Mouse (Mus musculus) heart, embryonic 14.5 days (tissue): ENCODE results near the gene Arhgef1. TPM values are rescaled to one million over a fixed set of nuclear protein-coding genes. Genes with fewer than 3 reads are reported as not detected.
"Not testable (repeated sequence)": the region's sequence is repeated elsewhere in the genome, so short reads cannot be mapped to it uniquely, and the experiment has no call there.

Experiments used
- ATAC-seq: fragments of 200-750 bp; cut with Nextera tagmentation; 2 replicates; pipeline ENCODE4 v1.8.0; 2017; ENCODE audit warnings: low read depth, moderate TSS enrichment; ENCODE audit not compliant: insufficient number of reproducible peaks, insufficient read depth, low FRiP score
- H3K27ac ChIP-seq, 2 experiments: fragments of 200-500 bp in 1 of 2; fragments of 300-500 bp in 1 of 2; sonication (generic) in 1 of 2; replicated peaks in 1 of 2; 2 replicates each; pipeline ENCODE4 v1.5.1; 2012 to 2014; ENCODE audit warnings: low read depth in 2 of 2, low read length in 2 of 2, control low read depth in 1 of 2, mild to moderate bottlenecking in 1 of 2, mixed read lengths in 1 of 2; ENCODE audit not compliant: control insufficient read depth in 1 of 2, insufficient read depth in 1 of 2
- H3K27me3 ChIP-seq: fragments of 300-500 bp; sonication (generic); 2 replicates; pipeline ENCODE4 v1.6.1; 2014; ENCODE audit warnings: mild to moderate bottlenecking, low read length, control low read depth; ENCODE audit not compliant: control insufficient read depth, insufficient read depth
- H3K36me3 ChIP-seq: fragments of 300-500 bp; sonication (generic); 2 replicates; pipeline ENCODE4 v1.6.1; 2014; ENCODE audit warnings: mild to moderate bottlenecking, control low read depth, low read length, mixed read lengths; ENCODE audit not compliant: control insufficient read depth, insufficient read depth
- H3K4me1 ChIP-seq, 2 experiments: fragments of 200-500 bp in 1 of 2; fragments of 300-500 bp in 1 of 2; sonication (generic) in 1 of 2; 2 replicates each; pipeline ENCODE4 v1.6.1; 2012 to 2014; ENCODE audit warnings: low read length in 2 of 2, control low read depth in 1 of 2, mixed read lengths in 1 of 2; ENCODE audit not compliant: control insufficient read depth in 2 of 2, insufficient read depth in 2 of 2
- H3K4me2 ChIP-seq: fragments of 300-500 bp; sonication (generic); 2 replicates; pipeline ENCODE4 v1.6.1; 2014; ENCODE audit warnings: mild to moderate bottlenecking, low read length
- H3K4me3 ChIP-seq, 2 experiments: fragments of 200-500 bp in 1 of 2; fragments of 300-500 bp in 1 of 2; sonication (generic) in 1 of 2; 2 replicates each; pipeline ENCODE4 v1.5.1; 2012 to 2014; ENCODE audit warnings: low read length in 2 of 2, mild to moderate bottlenecking in 2 of 2, control low read depth in 1 of 2, low read depth in 1 of 2, moderate library complexity in 1 of 2; ENCODE audit not compliant: control insufficient read depth in 1 of 2, insufficient read depth in 1 of 2
- H3K9ac ChIP-seq: fragments of 300-500 bp; sonication (generic); 2 replicates; pipeline ENCODE4 v1.6.1; 2014; ENCODE audit warnings: mild to moderate bottlenecking, low read length
- H3K9me3 ChIP-seq: fragments of 300-500 bp; sonication (generic); 2 replicates; pipeline ENCODE4 v1.6.1; 2016; ENCODE audit warnings: low read length, control low read depth; ENCODE audit not compliant: control insufficient read depth
- WGBS: fragments of 180-500 bp; shearing (Covaris S2); extraction: QIAGEN DNeasy Blood & Tissue Kit; methylation state at CpG from one replicate; pipeline ENCODE4 v1.1.7; 2014; 5-methylcytosine and 5-hydroxymethylcytosine counted together
- polyA plus RNA-seq: library from polyadenylated mRNA; unstranded; fragments of >200 nt; fragmentation: Nextera tagmentation; extraction: Ambion mirVana; gene quantifications from 2 replicates; pipeline ENCODE4 v1.2.1, GENCODE M21; 2014

Gene Arhgef1
- polyA plus RNA-seq, 1 experiment from 2014 or later: 63.3 TPM

- H3K36me3 ChIP-seq: peaks cover 48% of the 10 kb centered on the region
- no peak overlapping the region for H3K9ac ChIP-seq
- no peak overlapping the region for H3K4me2 ChIP-seq
- H3K9me3 ChIP-seq: no peaks in the 10 kb centered on the region
- no peak overlapping the region for H3K4me3 ChIP-seq
- H3K4me1 ChIP-seq: peaks cover 0 to 13% of the 10 kb centered on the region in 2 experiments; a peak in 3 of 4 replicates
- no peak overlapping the region for H3K27ac ChIP-seq
- 74% methylated on average over 3 of the region's 3 CpGs for WGBS
- no peaks in the 10 kb centered on the region for H3K27me3 ChIP-seq
- ATAC-seq: no peak
Measured at GRCm38 (mm10) chr7:24891241-24892124, 11.2 kb upstream of the Arhgef1 start.

- 74% methylated on average over 2 of the region's 2 CpGs for WGBS
- no peak for ATAC-seq
- Histone ChIP-seq H3K36me3 (peaks cover 41% of the 10 kb centered on the region), H3K4me1 (peaks cover 0 to 7% of the 10 kb centered on the region in 2 experiments; a peak in 2 of 4 replicates), H3K4me2 (no peak overlapping the region), H3K27ac (no peak overlapping the region), H3K27me3 (no peaks in the 10 kb centered on the region), H3K9ac (no peak overlapping the region), H3K9me3 (no peaks in the 10 kb centered on the region), H3K4me3 (no peak overlapping the region)
Measured at GRCm38 (mm10) chr7:24892125-24892583, 10.6 kb upstream of the Arhgef1 start.

GRCm38 (mm10) chr7:24895749-24896148, 7.0 kb upstream of the Arhgef1 start:
- not testable (repeated sequence) for H3K9me3 ChIP-seq, H3K9ac ChIP-seq, ATAC-seq, H3K4me3 ChIP-seq, H3K27me3 ChIP-seq, H3K4me1 ChIP-seq, H3K36me3 ChIP-seq, H3K27ac ChIP-seq, H3K4me2 ChIP-seq
- 78% methylated on average over 2 of the region's 2 CpGs for WGBS

- H3K27me3 ChIP-seq: no peaks in the 10 kb centered on the region
- H3K9me3 ChIP-seq: no peaks in the 10 kb centered on the region
- H3K36me3 ChIP-seq: peaks cover under 1% of the 10 kb centered on the region; the same call in 1 of the 2 replicates
- ATAC-seq: no peak
- H3K9ac ChIP-seq: no peak overlapping the region
- no peak overlapping the region for H3K4me2 ChIP-seq
- no peak overlapping the region for H3K27ac ChIP-seq
- H3K4me1 ChIP-seq: no peaks in the 10 kb centered on the region
- no peak overlapping the region for H3K4me3 ChIP-seq
- WGBS: 82% methylated on average over 8 of the region's 8 CpGs
Measured at GRCm38 (mm10) chr7:24896269-24896668, 6.4 kb upstream of the Arhgef1 start.

GRCm38 (mm10) chr7:24897224-24897623, 5.5 kb upstream of the Arhgef1 start, which contains the start of gene Cd79a:
Cd79a (plus strand) TSS chr7:24897381.
- no peak within 1 kb of the TSS for H3K4me2 ChIP-seq
- no peak within 1 kb of the TSS for H3K4me3 ChIP-seq
- peaks cover 3 to 5% of the 10 kb centered on the region in 2 experiments; a peak in 3 of 4 replicates for H3K4me1 ChIP-seq
- H3K36me3 ChIP-seq: no peaks in the 10 kb centered on the region
- H3K9me3 ChIP-seq: no peaks in the 10 kb centered on the region
- no peak within 1 kb of the TSS; the same call in 1 of the 2 replicates for H3K9ac ChIP-seq
- ATAC-seq: no peak
- H3K27ac ChIP-seq: no peak within 1 kb of the TSS
- WGBS: 61% methylated on average over 12 of the region's 12 CpGs
- no peaks in the 10 kb centered on the region for H3K27me3 ChIP-seq

- Histone ChIP-seq H3K27ac (no peak overlapping the region), H3K36me3 (no peaks in the 10 kb centered on the region), H3K4me2 (no peak overlapping the region), H3K4me3 (no peak overlapping the region), H3K9ac (no peak overlapping the region), H3K9me3 (no peaks in the 10 kb centered on the region), H3K4me1 (peaks cover 7 to 11% of the 10 kb centered on the region in 2 experiments; a peak in 3 of 4 replicates), H3K27me3 (no peaks in the 10 kb centered on the region)
- no peak for ATAC-seq
- 73% methylated on average over 5 of the region's 5 CpGs for WGBS
Measured at GRCm38 (mm10) chr7:24897959-24898358, 4.8 kb upstream of the Arhgef1 start.

GRCm38 (mm10) chr7:24901114-24901513, 1.6 kb upstream of the Arhgef1 start:
- ATAC-seq: no peak
- no peak overlapping the region for H3K27ac ChIP-seq
- H3K4me1 ChIP-seq: peaks cover 7 to 25% of the 10 kb centered on the region in 2 experiments; a peak in 3 of 4 replicates
- no peaks in the 10 kb centered on the region for H3K27me3 ChIP-seq
- H3K9me3 ChIP-seq: no peaks in the 10 kb centered on the region
- no peak overlapping the region for H3K4me3 ChIP-seq
- H3K4me2 ChIP-seq: no peak overlapping the region
- H3K36me3 ChIP-seq: no peaks in the 10 kb centered on the region
- 75% methylated on average over 6 of the region's 6 CpGs for WGBS
- H3K9ac ChIP-seq: no peak overlapping the region
